Mouse (Mus musculus): Measurements from ENCODE around the gene Tuba1b.
"Not testable (repeated sequence)": the region's sequence is repeated elsewhere in the genome, so short reads cannot be mapped to it uniquely, and the experiment has no call there.

The Tuba1b gene

GRCm38 (mm10) chr15:98953401-98954356 is 19.3 kb upstream of the Tuba1b start, which contains the start of the genes Gm49450 and Tuba1a:
Gm49450 (minus strand) TSS chr15:98953551.
Tuba1a (minus strand) TSS chr15:98953703.
- DNase-seq = peak; percentile 82

DNA sequence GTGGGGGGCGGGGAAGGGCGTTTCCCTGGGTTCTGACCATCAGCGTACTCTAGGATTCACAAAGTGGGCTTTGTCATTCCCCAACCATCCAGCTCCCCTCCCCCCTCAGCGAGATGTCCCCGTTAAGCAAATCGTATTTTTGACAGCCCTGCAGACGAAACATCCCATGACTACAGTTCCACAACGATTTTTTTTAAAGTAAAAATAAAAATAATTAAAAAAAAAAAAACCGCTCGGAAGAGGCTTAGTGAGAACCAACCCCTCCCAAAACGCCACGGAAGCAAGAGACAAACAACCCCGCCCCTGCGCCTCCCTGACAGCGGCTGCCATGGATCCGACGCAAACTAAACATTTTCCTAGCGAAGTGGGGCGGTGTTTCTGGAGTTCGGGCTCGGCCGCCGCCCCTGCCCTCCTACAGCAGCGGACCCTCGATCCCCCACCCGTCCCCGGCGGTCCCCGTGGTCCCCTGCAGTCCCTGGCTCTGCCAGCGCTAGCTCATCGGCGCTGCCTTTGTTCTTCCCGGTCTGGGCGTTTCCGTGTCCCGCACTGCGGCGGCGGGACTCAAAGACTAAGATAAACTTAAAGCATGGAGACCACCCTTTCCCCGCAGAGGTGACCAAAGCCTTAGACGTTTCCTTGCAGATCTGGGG is 18.5 kb upstream of the Tuba1b start:
- DNase-seq = peak; percentile 65

GRCm38 (mm10) chr15:98952063-98952455 is 17.7 kb upstream of the Tuba1b start:
- no peak for DNase-seq

DNA sequence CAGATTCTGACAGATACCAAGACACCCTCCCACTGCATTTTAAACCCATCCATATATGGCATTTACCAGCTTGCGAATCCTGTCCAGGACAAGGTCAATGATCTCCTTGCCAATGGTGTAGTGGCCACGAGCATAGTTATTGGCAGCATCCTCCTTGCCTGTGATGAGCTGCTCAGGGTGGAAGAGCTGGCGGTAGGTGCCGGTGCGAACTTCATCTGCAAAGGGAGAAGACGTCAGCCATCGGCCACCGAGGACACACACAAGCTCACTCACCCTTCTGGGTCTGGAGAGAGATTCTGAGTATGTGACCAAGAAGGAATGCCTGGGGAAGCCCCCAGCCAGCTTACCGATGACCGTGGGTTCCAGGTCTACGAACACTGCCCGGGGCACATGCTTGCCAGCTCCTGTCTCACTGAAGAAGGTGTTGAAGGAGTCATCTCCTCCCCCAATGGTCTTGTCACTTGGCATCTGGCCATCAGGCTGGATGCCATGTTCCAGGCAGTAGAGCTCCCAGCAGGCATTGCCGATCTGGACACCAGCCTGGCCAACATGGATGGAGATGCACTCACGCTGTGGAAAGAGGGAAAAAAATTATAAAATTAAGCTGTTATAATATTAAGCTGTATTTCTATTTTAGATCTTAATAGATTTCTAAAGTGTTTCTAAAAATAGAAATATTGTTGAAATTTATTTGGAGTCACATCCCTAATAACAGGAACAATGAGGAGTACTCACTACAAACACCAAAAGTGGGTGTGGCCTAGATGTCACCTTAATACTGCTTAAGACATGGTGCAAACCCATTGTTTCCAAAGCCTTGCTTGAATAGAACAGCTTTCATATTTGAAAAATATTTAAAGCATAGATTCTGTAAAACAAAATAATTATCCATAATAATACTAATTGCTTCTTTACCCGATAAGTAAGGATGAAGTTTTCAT is 17.0 kb upstream of the Tuba1b start:
- DNase-seq = not testable (repeated sequence)

DNA sequence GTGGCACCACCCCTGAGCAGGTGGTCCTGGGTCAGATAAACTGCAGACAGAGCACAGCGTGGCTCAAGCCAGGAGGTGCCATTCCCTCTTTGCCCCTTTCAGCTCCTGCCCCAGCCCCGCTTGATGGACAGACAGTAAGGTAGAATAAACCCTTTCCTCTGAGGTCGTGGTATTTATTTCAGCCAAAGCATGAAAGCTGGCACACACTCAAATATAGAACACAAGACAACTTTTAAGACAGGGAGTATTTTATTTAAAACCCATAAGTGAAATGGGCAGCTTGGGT is 15.2 kb upstream of the Tuba1b start:
- no peak for DNase-seq

DNA sequence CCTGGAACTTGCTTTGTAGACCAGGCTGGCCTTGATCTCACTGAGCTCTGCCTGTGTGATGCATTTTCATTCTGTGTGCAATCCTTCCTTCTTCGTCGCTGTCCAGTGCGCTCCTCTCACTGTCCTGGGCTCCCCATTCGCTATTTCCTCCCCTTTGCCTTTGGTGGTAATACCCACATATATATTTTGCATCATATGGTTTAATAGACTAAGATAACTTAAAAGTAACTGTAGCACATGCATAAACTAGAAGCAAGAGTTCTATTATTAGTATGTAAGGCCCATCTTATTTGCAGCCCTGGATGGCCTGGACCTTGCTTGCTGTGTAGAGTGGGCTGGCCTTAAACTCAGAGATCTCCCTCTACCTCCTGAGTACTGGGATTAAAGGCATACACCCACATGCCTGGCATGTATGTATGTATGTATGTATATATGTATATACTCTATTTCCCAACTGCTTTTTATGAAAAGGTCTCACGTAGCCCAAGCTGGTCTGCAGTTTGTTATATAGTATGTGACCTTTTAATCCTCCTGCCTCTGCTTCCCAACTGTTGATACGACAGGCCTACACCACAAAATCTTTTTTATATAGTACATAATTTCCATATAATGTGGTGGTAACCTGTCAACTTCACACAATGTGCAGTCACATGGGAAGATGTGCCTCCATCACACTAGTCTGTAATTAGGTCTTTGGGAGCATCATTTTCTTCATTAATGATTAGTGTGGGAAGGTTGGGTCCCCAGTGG is 14.7 kb upstream of the Tuba1b start:
- no peak for DNase-seq

DNA sequence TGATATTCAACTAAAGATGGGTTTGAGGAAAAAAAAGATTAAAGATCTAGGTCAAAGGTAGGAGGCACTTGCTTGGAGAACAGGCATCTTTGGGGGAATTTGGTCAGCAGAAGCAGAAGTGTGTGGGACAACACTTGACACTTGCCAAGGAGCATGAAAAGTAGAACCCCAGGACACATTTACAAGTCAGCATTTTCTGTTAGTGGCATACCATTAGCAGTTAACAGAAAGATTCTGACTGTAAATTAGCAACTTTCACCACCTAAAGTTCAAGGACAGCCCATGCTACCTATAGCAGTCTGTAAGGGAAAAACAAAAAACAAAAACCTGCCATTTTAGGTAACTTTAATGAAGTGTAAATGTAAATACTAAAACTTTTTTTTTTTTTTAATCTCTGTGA is 14.0 kb upstream of the Tuba1b start:
- no peak for DNase-seq

- no peak for DNase-seq
Observed at GRCm38 (mm10) chr15:98947884-98948283, 13.5 kb upstream of the Tuba1b start.

GRCm38 (mm10) chr15:98943133-98943532 is 8.8 kb upstream of the Tuba1b start:
- no peak for DNase-seq

GRCm38 (mm10) chr15:98942081-98942480 is 7.7 kb upstream of the Tuba1b start:
- no peak for DNase-seq

DNA sequence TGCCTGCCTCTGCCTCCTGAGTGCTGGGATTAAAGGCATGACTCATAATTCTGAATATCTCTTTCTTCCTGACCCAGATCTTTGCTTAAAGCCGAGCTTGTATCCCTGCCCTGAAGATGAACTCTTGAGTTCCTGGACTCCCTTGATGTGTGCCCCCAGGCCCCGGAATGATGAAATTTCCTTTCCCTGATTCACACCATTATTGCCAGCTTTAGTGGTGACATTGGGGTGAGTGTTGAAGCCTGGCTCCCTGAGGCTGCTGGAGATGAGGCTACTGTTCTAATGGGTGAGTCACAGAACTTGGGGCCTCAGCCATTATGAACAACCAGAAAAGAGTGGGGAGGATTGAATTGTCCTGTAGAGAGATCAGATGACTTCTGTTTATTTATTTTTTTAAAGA is 7.2 kb upstream of the Tuba1b start:
- DNase-seq = no peak

- no peak for DNase-seq
Observed at GRCm38 (mm10) chr15:98940816-98941215, 6.5 kb upstream of the Tuba1b start.

GRCm38 (mm10) chr15:98933833-98934216 is 540 bp downstream of the Tuba1b start:
- DNase-seq = peak; percentile 97

- DNase-seq = peak; percentile 41
Observed at GRCm38 (mm10) chr15:98933004-98933671, 1.2 kb downstream of the Tuba1b start.

DNA sequence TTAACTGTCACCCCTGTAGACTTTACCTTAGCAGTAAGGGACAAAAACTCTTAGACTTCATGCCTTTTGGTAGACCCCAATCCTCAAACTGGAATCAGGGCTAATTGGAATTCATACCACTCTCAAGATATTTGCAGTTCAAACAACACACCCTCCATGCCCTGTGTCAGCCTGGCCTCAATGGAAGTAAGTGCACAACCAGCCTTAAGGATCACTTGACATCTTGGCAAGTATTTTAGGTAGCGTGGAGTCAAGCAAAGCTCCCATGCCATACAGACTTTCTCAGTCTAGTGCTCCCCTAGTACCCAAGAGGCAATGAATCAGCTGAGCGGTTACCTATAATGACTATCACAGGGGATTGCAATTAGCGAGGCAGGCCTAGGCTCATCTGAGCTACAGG is 3.4 kb downstream of the Tuba1b start:
- no peak for DNase-seq

DNA sequence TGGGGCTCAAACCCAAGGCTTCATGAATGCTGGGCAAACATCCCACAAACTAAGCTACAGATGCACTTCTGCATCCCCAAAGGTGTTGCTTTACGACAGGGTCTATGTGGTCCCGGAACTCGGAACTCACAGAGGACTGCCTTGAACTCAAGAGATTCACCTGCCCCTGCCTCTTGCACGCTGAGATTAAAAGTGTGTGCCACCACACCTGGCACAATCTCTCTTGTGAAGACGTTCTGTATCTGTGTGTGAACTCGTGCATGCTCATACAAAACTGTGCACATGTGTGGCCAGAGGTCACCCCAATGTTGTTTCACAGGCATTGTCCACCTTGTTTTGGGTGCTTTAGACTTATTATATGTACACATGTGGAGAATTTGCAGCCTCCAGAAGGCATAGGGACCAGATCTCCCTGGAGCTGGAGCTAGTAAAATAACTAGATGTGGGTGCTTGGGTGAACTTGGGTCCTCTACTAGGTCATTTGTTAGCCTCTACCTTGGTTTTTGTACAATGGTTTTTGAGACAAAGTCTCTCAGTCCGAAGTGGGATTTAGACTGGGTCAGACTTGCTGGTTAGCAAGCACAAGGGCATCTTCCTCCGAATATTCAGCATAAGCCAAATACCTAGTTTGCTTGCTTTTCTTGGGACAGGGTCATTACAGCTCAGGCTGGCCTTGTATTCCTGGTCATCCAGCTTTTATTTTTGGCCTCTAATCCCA is 4.2 kb downstream of the Tuba1b start:
- DNase-seq = no peak

GRCm38 (mm10) chr15:98928598-98929240 is 5.6 kb downstream of the Tuba1b start:
- peak; percentile 52 for DNase-seq

DNA sequence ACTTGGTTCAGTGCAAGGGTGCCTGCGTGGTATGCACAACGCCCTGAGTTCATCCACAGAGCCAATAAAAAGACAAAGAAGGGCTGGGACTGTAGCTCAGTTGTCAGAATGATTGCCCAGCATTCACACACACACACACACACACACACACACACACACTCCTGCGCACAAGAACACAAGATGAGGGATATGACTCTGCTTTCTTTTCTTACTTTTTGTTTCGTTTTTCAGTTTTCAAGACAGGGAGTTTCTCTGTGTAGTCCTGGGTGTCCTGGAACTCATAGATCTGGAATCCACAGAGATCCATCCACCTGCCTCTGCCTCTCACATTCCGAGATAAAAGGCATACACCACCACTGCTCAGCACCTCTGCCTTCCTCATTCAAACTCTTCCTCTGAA is 6.8 kb downstream of the Tuba1b start:
- DNase-seq = no peak

DNA sequence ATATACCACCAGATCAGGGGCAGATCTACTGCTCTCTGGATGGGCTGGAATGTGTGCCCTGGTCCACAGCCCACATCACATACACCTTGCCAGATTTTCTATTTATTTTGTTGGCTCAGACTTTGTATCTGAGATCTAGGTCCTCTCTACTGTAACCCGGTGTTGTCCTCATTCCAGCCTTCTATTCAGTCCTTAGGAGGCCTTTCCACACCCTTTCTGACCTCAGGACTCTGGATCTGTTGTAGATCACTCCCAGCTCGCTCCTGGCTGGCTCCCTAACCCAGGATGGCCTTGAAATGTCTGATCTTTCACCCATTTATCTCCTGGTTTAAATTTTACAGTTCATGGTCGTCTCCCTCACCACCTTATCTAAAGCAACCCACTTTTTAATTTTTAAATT is 9.7 kb downstream of the Tuba1b start:
- no peak for DNase-seq

DNA sequence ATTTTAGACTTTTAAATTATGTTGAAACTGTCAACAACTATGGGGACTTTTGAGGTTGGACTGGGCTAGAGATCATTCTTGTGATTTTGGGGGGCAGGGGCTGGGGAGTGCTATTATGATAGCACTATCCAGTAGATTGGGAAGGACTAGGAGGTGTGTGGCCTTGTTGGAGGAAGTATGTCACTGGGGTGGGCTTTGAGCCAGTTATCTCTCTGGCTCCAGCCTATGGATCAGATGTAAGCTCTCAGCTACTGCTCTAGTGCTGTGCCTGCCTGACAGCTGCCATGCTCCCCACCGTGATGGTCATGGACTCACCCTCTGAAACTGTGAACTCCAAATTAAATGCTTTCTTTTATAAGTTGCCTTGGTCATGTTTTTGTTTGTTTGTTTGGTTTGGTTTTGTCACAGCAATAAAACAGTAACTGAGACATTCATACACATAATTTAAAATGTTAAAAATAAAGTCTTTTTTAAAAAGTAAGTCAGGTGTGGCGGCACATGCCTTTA is 11.3 kb downstream of the Tuba1b start:
- no peak for DNase-seq
